Mouse (Mus musculus) layer of hippocampus, adult 2 months (tissue): Measurements from ENCODE around the gene Hist1h4j. TPM values are rescaled to one million over a fixed set of nuclear protein-coding genes. Genes with fewer than 3 reads are reported as not detected.
"Not testable (repeated sequence)": the region's sequence is repeated elsewhere in the genome, so short reads cannot be mapped to it uniquely, and the experiment has no call there.

ENCODE experiments used
- DNase-seq, 2 experiments: peaks; one replicate each; pipeline ENCODE4 v3.0.0; 2022; ENCODE audit warnings: low spot score in 2 of 2
- H3K27ac ChIP-seq: fragments of 200-600 bp; 2 replicates; pipeline ENCODE4 v1.8.1; 2022
- H3K4me3 ChIP-seq: fragments of 200-600 bp; 2 replicates; pipeline ENCODE4 v1.8.1; 2022; ENCODE audit warnings: mild to moderate bottlenecking
- CTCF ChIP-seq: fragments of 200-600 bp; conservative IDR thresholded peaks from 2 replicates; pipeline ENCODE4 v1.8.1; 2022; ENCODE audit warnings: antibody characterized with exemption, mild to moderate bottlenecking, moderate library complexity
- total RNA-seq, 2 experiments: library from RNA; stranded (reverse); gene quantifications; 2 replicates each; pipeline ENCODE4 v1.2.3; 2021

The Hist1h4j gene
- total RNA-seq, 2 experiments from 2014 or later: 16.7 to 19.3 TPM

DNA sequence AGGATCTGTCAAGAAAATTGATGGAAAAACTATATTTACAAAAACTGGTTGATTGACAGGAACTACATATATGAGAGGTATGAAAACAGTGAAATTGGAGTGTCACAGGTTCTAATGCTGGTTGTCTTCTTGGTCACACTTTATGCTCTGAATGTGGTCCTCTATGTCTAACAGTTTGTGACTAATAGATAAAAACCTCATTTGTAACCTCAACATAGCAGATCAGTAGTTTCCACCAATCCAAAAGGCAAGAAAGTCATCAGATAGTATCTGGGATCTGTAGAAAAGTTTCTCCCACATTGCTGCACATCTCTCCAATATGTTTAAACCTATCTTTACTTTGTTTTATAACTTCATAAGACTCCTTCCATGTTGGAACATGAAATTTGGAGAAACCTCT is 16.6 kb downstream of the Hist1h4j start:
- DNase-seq: no peak
- no peak for TF ChIP-seq CTCF
- H3K4me3 ChIP-seq: no peak overlapping the region
- no peak overlapping the region for H3K27ac ChIP-seq

DNA sequence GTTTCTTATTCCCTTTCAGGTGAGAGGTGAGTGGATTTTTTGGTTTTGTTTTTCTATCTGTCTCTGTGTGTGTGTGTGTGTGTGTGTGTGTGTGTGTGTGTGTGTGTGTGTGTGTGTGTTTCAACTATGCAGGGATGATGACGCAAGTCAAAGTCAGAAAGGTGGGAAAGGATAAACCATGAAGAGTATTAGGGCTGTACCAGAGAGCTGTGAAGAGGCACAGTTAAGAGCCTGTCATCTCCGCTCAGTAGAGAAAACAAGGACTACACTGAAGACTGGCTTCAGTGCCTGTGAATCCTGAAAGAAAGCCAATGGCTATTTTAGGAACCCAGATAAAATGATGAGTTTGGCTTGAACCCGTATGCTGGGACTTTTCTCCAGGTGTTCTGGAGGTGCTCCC is 17.0 kb downstream of the Hist1h4j start:
- no peak overlapping the region for H3K4me3 ChIP-seq
- TF ChIP-seq CTCF: no peak
- DNase-seq: no peak

DNA sequence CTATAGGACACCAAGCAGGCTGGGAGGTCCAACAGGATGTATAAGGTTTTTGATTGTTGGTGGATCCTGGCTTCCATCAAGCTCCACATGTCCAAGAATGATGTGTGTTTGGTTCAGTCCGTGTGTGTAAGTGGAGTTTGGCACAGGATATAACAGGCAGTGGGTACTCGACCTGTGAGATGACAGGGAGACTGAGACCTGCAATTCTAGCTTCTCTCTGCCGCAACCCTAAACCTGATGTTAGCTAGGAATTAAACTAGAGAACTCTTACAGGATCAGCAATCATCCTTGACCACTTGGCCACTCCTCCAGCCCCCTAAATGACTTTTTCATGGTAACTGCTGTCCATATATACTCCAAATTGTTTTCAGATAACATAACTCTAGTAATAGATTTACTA is 17.5 kb downstream of the Hist1h4j start:
- no peak overlapping the region for H3K27ac ChIP-seq
- TF ChIP-seq CTCF: no peak

More for the DNA sequence above, 17.0 kb downstream of the Hist1h4j start:
- H3K27ac ChIP-seq: no peak overlapping the region

DNA sequence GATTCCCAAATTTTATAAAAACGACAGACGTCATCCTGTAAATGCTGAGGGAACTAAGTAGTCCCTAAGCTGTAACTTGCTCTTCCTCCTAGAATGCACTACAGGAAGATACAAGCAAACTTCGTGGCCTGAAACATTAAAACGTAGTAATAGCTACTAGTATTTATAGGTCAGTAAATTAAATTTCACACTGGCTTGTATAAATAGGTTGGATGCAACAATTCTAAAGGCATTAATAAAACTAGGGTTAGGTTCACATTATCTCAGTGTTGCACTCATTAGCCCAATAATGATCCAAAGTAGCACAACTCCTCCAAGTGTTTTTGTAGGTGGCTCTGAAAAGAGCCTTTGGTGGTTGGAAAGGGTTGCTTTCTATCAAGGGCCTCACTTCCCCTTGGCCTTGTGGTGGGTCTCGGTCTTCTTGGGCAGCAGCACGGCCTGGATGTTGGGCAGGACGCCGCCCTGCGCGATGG is 18.2 kb downstream of the Hist1h4j start:
- DNase-seq: no peak
- TF ChIP-seq CTCF: no peak
- H3K4me3 ChIP-seq: peak overlapping the region; percentile 51
- peak overlapping the region; percentile 85 for H3K27ac ChIP-seq

More for the DNA sequence above, 17.5 kb downstream of the Hist1h4j start:
- no peak overlapping the region for H3K4me3 ChIP-seq
- no peak for DNase-seq

DNA sequence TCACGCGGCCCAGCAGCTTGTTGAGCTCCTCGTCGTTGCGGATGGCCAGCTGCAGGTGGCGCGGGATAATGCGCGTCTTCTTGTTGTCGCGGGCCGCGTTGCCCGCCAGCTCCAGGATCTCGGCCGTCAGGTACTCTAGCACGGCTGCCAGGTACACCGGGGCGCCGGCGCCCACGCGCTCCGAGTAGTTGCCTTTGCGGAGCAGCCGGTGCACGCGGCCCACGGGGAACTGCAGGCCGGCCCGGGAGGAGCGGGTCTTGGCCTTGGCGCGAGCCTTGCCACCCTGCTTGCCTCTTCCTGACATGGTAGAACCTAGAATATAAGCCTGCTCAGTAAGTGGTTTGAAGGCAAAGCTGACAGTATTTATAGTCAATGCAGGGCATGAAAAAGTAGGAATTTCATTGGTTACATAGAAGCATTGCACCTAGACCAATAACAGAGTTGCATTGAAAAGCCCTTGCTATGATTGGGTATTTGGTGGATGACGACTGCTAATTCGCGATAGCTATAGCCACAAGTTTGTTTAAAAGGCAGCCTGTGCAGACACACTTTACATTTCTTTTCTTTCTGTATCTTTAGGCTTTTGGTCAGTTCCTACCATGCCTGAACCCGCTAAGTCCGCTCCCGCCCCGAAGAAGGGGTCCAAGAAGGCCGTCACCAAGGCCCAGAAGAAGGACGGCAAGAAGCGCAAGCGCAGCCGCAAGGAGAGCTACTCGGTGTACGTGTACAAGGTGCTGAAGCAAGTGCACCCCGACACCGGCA is 18.8 kb downstream of the Hist1h4j start, which contains the start of the genes Hist1h2ak and Hist1h2bn:
Gene Hist1h2ak, minus strand, starts transcription at position 304 of the 762 bp plus-strand sequence.
Gene Hist1h2bn, plus strand, starts transcription at position 600 of the 762 bp plus-strand sequence.
- H3K27ac ChIP-seq: peak within 1 kb of the TSS; percentile 85
- 0 out of 2 replicates have a peak, but pooled peaks have one; percentile 33 for TF ChIP-seq CTCF
- peak; percentile 70 to 91 for DNase-seq
- H3K4me3 ChIP-seq: peak within 1 kb of the TSS; percentile 51

DNA sequence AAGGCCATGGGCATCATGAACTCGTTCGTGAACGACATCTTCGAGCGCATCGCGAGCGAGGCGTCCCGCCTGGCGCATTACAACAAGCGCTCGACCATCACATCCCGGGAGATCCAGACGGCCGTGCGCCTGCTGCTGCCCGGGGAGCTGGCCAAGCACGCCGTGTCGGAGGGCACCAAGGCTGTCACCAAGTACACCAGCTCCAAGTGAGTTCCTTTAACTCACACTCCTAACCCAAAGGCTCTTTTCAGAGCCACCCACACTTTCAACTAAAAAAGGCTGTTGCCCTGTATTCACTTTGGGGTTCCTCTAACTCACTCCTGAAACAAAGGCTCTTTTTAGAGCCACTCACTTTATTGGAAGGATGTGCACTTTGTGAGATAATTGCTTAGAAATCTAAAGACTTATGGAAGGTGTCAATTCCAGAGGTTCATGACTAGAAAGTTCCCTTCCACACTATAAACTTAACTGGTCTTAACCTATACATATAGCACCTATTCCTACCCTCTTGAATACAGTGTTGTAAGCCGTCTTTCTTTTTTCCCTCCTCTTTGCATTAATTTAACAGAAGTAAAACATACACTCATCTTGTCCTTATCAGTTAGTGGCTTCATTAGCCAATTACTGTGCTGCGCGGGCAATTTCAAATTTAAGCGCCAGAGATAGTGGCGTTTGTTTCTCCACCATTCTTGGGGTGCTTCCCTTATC is 19.6 kb downstream of the Hist1h4j start:
- peak; percentile 21 to 29 for DNase-seq
- H3K27ac ChIP-seq: not testable (repeated sequence)
- H3K4me3 ChIP-seq: peak overlapping the region; percentile 51

DNA sequence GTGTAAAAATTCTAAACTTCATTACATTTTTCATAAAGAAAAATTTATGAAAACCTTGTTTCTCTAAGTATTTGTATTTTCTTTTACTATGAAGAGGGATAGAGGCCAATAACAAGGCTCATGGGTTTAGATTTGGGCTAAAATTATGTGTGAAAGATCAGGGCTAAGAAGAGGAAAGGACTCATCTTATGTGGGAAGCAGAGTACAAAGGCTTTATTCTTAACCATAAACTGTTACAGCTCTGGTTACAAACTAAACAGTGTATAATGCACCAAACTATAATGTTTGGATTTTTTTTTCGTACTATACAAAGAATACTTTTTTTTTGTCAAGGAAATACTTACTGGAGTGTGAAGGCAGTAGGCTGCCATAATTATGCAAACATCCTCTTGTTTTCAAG is 20.8 kb downstream of the Hist1h4j start:
- no peak for TF ChIP-seq CTCF
- Histone ChIP-seq H3K4me3 (no peak overlapping the region), H3K27ac (no peak overlapping the region)
- no peak for DNase-seq

DNA sequence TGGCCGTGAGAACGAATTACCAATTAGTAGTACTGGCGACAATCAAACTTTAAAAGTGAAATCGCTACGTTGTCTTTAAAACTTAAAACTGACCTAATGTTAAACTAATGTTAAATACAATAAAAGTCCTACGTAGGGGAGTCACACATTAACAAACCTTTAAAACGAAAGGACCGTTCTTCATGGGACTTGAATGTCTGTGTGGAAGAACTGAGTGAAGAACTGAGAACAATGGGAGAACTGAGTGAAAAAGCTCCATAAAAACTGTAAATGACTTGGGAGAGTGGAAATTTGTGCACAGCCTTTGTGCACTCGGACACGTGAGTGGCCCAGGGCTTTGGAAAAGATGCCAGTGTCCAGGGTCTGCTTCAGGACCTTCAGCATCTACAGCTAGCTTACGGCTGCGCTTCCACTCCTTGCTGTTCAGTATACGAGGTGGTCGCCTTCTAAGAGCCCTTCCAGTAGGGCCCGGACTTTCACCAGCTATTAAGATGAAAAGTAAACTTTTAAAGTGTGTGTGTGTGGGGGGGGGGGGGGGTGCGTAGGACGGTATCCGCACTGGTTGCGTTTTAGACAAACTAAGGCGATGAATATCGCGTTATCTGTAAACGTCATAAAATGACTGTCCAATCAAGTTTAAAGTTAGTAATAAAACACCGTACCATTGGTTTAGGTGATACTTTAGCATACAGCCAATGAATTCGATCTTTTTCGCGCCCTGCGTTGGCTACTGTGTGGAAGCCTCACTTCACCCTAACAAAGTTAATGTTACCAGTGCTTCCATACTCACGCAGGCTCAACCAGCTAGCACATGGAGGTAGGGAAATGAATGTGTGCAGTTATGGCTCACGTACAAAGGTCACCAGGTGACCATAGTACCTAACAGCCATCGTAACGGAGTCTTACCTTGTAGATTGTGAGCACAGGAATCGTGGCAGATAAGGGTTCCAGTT is 44.2 kb downstream of the Hist1h4j start:
- no peak for TF ChIP-seq CTCF
- peak; percentile 57 to 77 for DNase-seq
- Histone ChIP-seq H3K4me3 (peak overlapping the region; percentile 64), H3K27ac (peak overlapping the region; percentile 43; the same call in 1 of the 2 replicates)

DNA sequence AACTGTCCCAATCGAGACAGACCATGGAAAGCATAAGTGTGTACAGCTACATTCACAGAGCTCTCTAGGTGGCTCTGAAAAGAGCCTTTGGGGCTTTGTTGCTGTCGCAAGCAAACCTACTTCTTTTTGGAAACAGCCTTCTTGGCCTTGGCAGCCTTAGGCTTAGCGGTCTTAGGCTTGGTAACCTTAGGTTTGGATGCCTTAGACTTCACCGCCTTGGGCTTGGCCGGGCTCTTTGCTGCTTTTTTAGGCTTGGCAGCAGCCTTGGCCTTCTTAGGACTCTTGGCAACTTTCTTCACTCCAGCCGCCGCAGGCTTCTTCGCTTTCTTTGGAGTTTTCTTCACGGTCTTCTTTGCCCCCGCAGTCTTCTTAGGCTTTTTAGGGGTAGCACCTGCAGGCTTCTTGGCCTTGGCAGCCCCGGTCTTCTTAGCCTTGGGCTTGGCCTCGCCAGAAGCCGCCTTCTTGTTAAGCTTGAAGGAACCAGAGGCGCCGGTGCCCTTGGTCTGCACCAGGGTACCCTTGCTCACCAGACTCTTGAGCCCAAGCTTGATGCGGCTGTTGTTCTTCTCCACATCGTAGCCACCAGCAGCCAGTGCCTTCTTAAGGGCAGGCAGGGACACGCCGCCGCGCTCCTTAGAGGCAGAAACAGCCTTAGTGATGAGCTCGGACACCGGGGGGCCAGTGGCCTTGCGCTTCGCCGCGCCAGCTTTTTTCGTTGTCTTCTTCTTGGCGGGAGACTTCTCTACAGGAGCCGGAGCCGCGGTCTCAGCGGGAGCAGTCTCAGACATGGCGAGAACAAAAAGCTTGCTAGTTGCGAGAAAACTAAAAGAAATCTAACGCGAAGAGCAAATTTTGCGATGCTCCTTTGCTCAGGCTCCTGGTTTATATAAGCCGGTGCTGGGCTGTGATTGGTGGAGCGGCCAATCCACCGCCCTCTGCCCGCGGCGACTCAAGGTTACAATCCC is 45.2 kb downstream of the Hist1h4j start, which contains the start of gene Hist1h1b:
Gene Hist1h1b, minus strand, starts transcription at position 859 of the 965 bp plus-strand sequence.
- peak; percentile 23 to 49 for DNase-seq

DNA sequence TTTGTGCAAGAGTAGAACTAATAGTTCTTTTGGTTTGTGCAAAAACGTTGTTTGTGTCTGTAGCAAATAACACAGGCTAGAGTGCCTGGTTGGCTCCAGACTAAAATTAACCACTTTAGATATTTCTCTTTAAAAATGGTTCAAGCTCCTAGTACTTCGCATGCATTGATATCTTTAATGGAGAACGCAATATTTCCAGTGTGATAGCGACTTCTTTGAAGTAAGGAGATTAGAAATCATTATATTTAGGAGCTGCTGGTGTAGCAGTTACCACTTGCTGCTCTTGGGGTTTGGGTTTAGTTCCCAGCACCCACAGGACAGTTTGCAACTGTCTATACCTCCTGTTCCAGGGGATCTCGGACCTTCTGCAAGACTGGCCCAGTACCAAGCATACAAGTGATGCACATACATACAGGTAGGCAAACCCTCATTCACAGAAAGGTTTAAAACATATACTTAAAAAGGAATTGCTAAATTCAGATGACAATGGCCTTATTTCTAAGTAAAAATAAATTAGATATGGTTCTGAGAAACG is 46.2 kb downstream of the Hist1h4j start:
- H3K4me3 ChIP-seq: peak overlapping the region; percentile 64
- H3K27ac ChIP-seq: no peak overlapping the region
- DNase-seq: no peak
- TF ChIP-seq CTCF: no peak

More for the DNA sequence above, 45.2 kb downstream of the Hist1h4j start, which contains the start of gene Hist1h1b:
- Histone ChIP-seq H3K27ac (peak within 1 kb of the TSS; percentile 80), H3K4me3 (peak within 1 kb of the TSS; percentile 64)
- no peak for TF ChIP-seq CTCF

DNA sequence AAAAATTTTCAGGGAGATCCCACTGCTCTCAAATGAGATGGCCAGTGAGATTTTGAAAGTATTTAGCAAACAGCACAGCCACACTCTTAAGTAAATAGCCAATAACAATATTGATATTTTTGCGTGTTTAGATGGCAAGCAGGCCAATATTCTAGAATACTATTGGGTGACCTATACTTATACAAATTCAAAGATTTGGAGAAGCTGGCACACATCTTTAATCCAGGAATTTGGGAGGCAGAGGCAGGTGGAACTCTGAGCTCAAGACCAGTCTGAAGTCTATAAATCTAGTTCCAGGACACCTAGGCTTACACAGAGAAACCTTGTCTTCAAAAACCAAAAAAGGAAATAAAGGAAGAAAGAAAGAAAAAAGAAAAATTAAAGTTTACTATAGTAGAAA is 46.8 kb downstream of the Hist1h4j start:
- H3K27ac ChIP-seq: no peak overlapping the region
- DNase-seq: no peak
- TF ChIP-seq CTCF: no peak
- H3K4me3 ChIP-seq: no peak overlapping the region

DNA sequence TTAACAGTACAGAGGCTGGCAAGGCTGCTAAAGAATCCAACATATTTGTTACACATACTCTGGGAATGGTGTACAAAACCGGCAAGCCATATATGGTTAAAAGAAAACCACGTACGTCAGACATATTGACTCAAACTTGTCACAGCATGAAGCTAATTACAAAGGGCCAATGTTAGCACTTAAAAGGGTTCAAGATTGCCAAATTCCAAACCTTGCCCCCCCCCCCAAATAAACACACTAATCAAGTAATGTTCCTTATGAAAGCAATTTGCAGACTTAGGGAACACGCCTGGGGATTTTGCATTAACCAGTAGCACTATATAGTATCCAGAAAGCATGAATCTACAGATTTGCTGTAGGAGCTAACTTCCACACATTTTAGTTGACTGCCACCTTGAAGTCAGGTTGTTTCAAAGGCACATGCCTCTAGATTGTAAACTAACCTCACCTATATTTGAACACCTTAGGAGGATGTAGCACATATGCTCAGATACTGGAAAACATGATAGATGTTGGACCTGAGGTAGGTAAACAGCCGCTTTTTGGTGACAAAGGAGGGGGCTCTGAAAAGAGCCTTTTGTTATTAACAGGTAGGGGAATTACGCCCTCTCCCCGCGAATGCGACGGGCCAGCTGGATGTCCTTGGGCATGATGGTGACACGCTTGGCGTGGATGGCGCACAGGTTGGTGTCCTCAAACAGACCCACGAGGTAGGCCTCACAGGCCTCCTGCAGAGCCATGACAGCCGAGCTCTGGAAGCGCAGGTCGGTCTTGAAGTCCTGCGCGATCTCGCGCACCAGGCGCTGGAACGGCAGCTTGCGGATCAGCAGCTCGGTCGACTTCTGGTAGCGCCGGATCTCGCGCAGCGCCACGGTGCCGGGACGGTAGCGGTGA is 47.7 kb downstream of the Hist1h4j start:
- not testable (repeated sequence) for DNase-seq
- H3K4me3 ChIP-seq: peak overlapping the region; percentile 59
- H3K27ac ChIP-seq: peak overlapping the region; percentile 80
